Mouse (Mus musculus) cerebellum, adult 9-11 months (tissue): Measurements from ENCODE around the gene Tekt2.

Source experiments
- DNase-seq: peaks from one replicate; pipeline ENCODE4 v3.0.0; 2022

The Tekt2 gene

DNA sequence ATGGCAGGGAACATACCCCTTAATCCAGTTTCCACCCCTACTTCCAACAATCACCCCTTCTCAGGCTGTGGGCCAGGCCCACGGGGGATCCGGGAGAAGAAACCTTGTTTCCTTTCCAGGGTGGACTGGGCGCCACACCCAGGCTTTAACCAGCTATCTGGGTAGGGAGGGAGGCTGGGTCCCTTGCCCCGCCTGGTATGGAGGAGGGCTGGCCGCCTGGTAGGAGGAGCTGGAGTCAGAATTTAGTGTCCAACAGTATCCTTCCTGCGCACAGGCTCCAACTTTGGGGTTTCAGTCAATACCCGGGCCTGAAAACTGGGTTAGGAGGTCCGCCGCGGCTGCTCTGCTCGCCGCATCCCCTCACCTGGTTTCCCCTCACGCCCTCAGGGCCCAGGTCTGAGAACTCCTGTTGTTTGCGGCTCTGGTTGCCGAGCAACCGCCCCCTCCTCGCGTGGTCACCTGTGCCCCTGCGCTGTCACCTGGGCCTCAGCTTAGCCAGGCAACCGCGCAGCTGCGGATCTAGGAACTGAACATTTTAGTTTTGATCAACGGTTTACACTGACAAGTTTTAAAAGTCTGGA lies at the start of gene Tekt2:
Gene Tekt2 (minus strand): TSS at position 408 of the 581 bp plus-strand sequence.
- no peak for DNase-seq

DNA sequence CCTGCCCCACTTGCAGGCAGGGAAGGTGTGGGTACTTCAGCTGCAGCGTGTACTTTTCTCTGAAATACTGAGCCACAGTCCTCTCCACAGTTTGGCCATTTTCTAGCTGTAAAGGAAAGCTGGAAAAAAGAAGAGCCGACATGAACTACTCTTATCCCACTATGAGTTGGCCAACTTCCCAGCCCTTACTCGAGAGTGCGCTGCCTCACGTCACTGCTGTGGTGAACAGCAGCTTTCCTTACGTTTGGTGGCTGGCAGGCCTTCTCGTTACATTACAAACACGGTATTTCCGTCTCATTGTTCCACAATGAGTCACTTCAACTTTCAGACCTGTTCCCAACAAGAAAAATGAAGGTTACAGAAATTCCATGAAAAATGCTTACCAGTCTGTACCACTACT lies 46.0 kb upstream of the Tekt2 start:
- DNase-seq: no peak

DNA sequence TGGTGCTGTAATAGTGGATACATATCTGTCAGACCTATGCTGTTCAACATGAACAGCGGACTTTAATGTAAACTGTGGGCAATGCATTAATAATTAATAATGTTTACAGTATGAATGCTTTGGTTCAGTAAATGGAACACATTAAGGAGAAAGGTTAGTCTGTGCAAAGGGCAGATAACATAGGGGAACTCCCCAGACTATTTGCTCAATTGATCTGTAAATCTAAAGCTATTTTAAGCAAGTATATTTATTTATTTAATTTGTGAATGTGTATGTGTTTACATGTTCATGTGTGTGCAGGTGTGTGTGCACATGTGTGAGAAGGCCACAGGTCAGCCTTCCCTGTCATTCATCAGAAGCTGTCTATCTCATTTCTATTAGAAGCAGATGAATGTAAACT lies 34.6 kb upstream of the Tekt2 start:
- DNase-seq: no peak

DNA sequence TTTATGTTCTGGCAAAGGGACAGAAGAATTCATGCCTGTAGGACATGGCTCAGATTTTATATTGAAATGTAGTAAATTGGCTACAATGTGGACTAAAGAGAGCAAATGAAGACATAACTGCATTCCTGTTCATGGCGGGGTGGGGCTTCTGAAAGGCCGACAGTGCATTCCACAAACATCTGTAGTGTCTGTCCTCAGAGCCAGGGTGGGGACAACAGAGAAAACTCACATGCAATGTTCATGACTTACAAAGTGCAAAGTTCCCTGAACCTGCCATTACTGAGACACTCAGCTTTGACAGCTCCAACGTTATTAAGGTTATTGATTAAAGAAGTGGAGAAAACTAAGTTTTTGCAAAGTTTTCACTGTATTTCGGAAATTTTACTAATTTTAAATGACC lies 18.0 kb upstream of the Tekt2 start:
- no peak for DNase-seq

DNA sequence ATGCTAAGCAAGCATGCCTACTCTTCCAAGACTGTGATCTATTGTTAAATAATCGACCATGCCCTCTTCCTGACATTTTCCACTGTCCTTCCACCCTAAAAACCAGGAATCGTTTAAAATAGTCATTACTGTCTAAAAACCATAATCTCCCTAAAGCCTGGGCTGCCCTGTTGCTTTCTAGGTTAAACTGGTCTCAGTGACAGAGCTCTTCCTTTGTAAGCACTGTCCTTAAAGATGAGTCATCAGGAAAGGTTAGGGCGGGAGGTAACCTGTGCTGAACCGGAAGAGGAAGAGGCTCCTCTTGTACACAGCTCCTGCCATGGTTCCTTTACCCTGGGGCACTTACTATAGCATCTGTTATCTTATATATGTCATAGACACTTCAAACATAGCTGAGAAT lies 14.0 kb upstream of the Tekt2 start:
- no peak for DNase-seq

DNA sequence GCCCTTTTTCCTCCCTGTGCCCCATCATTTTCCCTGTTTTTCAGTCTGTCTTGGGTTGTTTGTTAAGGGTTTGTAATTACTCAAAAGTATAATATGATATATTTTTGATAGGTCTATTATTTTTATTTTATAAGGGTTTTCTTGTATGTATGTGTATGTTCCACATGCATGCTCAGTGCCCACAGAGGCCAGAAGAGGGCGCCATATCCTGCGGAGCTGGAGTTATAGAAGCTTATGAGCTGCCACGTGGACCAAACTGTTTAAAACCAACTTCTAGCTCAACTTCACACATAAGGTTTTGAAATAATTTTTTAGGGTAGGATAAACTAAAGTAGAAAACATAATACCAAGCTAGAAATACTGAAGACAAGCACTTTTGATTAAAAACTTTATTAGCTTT lies 6.9 kb upstream of the Tekt2 start:
- DNase-seq: no peak

DNA sequence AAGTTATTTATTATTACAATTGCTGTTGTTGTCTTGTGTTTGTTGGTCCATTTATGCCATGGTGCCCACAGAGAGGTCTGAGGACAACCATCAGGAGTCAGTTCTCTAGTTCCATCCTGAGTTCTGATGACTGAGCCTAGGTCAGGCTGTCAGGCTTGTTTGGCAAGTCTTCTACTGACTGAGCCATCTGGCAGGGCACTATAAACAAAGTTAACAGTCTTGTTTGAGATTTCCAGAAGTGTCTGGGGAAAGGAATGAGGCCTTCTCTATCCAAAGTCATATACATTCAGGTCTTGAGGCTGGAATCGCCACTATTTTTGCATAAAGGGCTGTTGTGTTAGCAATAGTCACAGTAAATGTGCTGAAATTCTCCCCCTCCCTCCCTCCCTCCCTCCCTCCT lies 6.3 kb upstream of the Tekt2 start:
- DNase-seq: no peak

DNA sequence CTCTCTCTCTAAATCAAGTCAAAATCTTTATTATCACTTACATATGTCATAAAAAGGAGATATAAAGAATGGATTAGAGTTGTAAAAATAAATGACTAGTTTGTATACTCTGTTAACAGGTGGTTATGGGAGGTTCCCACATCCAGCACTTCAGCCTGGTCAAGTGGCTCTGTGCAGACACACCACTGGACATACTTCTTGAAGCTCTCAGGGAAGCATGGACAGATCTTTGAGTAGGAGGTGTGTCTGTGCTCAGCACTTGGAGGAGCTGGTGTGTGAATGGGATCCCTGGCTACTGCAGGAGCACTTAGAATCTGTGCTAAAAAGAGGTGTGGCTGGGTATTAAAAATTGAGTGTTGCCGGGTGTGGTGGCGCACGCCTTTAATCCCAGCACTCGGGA lies 4.8 kb upstream of the Tekt2 start:
- DNase-seq: no peak

DNA sequence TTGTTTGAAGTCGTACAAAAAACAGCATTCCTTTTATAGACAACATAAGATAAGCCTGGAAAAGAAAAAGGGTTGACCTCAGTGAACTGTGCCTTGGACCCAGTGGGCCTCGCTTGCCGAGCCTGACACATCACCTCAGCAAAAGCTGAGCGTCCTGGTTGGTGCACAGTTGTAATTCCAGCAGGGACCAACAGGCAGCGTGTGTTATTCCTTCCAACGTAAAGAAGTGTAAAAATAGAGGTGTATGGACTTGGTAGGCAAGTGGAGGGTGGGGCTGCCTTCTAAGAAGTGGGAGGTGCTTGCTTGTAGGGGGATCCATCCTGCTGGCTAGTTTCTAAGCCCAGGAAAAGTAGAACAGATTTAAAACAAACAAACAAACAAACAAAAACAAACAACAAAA lies 548 bp upstream of the Tekt2 start:
- no peak for DNase-seq

DNA sequence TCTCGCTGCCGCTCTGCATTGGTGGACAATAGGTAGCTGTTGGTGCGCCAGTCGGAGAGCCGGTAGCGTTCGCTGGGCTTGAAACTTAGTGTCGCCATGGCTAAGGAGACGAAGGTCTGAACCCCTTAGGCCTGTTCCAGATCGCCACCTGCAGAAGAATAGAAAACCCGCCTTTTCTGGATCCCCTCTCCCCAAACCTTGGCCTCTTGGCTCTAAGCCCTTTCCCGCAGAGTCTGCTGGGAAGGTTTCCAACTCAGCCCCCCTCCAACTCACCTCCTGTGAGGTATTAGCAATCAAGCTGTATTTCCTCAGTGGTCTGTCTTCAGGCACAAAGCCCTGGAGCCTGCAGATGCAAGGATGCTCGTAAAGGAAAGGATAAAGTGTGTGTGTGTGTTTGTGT lies 627 bp downstream of the Tekt2 start:
- no peak for DNase-seq

DNA sequence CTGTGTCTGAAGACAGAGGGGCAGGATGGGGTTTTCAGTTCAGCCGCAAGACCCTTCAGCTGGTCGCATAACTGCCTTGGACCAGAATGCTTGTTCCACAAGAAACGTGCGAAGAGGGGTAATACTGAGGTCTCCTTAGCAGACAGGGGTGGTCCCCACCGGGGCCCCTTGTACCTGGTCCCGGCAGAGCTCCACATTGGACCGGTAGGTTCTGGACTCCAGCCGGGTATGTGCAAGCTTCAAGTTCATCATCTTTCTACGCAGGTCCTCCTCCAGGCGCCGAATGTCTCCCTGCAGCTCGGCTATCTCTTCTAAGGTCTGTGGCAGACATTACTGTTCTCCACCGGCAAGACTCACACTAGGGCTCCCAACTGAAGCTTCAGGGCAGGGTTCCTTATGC lies 2.8 kb downstream of the Tekt2 start:
- peak; percentile 58 for DNase-seq

DNA sequence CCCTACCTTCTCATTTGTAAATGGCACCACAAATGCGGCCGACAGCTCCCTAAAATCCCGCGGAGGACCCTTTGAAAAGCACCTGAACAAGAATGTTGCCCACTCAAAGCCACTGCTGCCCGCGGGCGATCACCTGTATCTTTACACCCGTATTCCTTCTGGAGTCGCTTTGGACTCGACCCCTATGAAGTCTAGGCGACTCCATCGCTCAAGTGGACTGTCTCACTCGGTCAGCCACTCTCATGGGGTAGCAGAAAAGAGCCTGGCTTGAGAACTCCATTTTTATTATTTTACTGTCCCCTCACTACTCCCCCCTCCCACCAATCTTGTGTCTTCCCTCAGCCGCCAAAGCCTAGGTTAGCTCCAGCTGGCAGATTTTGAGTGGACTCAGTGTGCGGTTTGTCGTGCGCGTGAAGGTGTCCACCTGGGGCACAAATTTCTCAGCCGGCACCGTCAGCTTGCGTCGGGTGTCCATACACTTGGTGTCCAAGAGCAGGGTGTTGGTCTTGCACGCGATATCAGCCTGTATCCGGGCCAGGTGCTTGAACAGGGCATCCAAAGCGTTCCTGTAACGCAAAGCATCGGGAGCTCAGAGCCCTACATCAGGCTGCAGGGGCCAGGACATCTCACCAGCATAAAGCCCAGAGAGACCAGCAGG lies 3.5 kb downstream of the Tekt2 start:
- peak; percentile 71 for DNase-seq

DNA sequence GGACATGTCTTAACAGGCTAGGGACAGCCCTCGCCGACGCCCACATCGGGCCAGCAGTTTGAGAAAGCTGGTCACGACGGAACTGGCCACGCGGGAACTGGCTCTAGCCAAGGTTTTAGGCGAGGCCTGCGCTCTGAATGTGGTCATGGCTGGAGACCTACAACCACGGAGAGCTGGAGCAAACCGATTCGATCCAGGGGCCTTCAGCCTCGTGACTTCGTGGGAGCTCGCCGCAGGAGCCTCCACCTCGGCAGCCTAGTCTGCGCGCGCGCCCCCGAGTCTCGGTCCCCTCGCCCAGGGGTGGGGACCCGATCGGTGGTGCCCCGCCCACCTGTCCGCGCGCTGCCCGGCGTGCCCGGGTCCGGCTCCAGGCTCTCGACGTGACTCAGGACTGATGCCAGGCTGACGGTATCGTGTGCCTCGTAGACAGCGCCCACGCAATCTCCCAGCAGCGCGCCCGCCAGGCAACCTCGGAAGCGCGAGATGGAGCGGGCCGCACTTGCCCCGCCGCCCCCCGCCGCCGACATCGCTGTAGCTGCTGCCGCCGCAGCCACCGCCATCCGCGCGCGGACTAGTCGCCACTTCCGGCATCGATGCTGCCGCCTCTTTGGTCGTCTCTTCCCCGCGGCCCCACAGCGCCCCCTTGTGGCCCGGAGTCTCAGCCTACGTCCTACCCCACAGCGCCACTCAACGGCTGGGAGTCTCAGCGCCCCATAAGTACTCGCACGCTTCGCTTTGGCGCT lies 4.2 kb downstream of the Tekt2 start, which contains the start of gene Adprhl2:
Gene Adprhl2 (minus strand): TSS at position 593 of the 743 bp plus-strand sequence.
- peak; percentile 97 for DNase-seq

DNA sequence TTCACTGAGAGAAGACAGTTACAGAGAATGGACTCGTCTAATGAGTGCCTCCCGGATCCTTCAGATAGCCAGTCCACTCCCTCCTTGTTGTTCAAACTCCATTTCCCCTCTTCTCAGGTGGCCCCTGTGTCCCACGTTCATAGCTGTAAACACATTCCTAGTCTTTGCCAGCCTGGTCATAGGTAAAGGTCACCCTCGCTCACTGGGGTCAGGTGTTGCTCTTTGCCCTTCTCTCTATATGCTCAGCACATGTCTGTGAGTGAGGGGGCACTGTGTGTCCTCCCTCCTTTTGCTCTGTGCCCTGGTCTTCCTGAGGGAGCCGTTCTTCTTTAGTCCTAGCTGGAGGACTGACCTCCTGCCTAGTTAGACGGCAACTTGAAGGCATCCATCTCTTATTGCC lies 5.7 kb downstream of the Tekt2 start:
- DNase-seq: no peak

DNA sequence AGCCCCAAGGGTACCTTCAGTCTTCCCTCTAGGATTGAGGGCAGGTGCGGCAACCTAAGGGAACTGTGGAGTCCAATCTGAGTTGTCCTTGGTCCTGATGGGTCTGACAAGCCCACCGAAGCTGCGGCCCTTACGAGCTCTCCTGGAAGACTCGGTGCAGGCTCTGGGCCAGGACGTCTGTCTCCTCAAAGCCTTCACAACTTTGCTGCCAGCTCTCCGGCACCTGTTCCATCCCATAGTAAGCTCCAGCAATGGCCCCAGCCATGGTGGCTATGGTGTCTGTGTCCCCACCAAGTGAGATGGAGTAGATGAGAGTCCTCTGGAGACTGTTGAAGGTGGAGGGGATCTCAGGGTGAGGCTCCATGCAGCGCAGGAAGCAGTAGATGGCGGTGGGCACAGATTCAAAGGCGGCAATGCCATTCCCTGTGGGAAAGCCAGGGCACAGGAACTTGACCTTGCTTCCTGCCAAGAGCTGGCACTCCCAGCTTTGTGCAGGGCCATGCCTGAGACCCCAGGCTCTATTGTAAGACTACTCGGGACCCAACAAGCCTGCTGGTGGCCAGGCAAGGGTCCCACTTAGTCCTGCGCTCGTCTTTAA lies 8.9 kb downstream of the Tekt2 start:
- peak; percentile 40 for DNase-seq

DNA sequence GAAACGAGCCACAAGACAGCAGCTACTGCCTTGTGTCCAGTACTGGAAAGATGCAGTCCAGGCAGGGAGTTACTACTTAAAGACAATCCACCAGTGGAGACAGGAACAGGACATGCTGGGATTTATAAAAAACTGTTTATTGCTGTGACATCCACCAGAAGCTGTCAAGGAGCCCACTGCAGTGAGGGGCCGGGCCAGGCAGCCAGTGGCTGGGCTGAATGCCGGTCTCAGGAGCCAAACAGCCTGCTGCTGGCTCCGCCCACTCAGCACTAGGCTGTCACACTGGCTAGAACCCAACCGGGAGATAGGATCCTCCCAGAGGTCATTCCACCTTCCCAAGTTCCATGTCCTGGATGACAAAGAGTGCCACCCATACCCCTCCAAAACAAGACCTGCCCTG lies 9.6 kb downstream of the Tekt2 start:
- peak; percentile 47 for DNase-seq

DNA sequence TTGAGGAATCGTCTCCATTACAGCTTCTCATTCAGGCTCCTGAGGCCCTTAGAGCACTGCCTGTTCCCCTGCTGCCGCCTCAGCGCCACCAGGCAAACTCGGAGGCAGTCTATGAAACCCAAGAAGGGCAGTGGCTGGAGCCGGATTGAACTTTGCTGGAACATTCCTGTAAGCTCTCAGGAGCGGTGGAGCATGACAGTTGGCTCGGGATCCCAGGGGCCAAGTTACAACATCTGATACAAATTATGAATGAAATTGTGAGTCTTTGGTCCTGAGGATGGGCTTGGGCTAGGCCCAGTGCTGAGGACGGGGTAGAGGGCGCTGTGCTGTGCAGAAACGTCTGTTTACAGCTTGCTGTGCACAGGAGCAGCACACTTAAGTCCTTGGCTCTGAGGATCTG lies 11.1 kb downstream of the Tekt2 start:
- DNase-seq: peak; percentile 13

DNA sequence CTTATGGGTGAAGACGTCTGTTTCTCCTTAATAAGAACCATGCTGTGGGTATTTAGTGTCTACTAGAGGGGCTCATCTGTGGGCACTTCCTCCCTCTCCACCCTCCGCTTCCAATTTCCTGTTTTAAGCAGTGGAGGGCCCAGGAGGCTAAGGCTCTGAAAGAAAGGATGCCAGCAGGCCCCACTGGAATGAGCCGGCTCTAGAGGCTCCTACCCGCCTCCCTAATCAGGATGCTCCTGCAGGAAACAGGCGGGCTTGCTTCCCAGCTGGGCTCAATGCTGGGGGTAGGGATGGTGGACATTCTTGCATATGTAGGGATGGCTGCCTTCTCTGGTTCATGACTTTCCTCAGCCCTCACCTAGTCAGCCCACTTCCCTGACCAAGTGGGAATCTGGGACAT lies 12.3 kb downstream of the Tekt2 start:
- no peak for DNase-seq

DNA sequence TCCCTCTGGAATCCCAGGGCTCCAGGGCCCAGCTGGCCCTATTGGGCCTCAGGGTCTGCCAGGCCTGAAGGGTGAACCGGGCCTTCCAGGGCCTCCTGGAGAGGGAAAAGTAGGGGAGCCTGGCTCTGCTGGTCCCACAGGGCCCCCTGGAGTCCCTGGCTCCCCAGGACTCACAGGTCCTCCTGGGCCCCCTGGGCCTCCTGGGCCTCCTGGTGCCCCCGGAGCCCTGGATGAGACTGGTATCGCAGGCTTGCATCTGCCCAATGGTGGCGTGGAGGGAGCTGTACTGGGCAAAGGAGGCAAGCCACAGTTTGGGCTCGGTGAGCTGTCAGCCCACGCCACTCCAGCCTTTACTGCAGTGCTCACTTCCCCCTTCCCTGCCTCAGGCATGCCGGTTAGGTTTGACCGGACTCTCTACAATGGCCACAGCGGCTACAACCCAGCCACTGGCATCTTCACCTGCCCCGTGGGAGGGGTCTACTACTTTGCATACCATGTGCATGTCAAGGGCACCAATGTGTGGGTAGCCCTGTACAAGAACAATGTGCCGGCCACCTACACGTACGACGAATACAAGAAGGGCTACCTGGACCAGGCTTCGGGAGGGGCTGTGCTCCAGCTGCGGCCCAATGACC lies 13.8 kb downstream of the Tekt2 start:
- no peak for DNase-seq

DNA sequence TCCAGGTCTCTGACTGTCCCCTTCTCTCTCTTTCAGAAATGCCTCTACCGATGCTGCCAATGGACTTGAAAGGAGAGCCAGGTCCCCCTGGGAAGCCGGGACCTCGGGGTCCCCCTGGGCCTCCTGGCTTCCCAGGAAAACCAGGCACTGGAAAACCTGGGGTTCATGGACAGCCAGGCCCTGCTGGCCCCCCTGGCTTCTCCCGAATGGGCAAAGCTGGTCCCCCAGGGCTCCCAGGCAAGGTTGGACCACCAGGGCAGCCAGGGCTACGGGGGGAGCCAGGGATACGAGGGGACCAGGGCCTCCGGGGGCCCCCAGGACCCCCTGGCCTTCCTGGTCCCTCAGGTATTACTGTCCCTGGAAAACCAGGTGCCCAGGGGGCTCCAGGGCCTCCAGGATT lies 15.1 kb downstream of the Tekt2 start:
- peak; percentile 49 for DNase-seq

DNA sequence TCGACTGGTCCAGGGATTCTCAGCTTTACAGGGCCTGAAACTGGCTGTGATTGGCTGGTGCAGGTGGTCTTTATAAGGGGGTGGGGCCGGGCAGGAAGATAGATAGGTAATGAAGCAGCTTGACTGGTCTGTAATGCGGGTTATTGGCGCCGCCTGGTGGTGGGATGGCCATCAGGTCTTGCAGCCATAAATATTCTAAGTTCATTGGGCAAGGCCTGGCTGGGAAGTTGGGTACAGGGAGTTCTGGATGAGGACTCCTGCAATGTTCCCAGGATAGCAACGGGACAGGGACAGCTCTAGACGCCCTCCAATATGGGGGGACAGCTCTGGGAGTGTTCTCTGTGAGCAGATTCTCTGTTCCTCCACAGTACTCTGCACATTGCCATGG lies 15.6 kb downstream of the Tekt2 start:
- DNase-seq: peak; percentile 91

DNA sequence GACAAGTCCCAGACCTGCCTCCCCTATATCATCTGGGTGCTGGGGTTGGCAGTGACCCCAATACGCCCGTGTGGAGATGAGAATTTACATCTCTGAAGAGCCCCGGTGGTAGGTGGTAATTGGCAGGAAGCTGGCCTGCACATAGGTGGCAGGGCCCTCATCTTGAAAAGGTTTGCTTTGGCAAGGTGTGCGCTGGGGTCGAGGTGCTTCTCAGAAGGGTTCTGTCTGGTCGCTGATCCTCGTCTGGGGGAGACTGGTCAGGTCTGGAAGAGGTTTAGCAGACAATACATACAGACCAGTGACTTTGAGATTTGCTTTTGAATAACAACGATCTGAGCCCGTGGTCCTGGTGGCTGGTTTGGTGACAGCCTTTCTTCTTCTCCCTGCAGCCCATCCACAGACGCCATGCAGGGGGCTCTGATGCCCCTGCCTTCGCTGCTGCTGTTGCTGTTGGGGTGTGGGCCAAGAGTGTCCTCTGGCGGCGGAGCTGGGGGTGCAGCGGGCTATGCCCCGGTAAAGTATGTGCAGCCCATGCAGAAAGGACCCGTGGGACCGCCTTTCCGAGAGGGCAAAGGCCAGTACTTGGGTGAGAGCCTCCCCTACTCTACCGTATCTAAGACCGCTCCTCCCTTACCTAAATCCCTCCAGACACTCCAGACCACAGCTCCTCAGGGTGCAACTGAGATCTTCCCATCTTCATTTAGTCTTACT lies 16.1 kb downstream of the Tekt2 start:
- DNase-seq: peak; percentile 46

DNA sequence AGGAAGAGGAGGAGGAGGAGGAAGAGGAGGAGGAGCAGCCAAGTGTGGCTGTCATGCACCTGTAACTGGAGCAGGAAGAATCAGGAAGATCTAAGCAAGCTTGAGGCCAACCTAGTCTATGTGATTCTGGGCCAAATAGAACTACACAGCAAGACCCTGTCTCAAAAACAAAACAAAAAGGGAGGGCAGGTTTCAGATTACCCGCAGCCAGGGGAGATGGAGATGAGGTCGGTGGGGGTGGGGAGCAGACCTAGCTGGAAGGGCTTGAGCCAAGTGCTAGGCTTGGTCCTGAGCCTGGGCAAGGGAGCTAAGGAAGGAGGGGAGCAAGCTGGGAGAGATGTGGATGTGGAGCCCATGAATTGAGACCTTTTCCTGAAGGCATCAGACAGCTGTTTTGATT lies 18.7 kb downstream of the Tekt2 start:
- no peak for DNase-seq
